In genomic region chr4:152491250-152491899, GRCm38 (mm10) we compare ENCODE assay signal across 8 mouse cellular contexts. TPM values are rescaled to one million over a fixed set of nuclear protein-coding genes. Genes with fewer than 3 reads are reported as not detected.
DNase-seq lines count a peak whose midpoint lies in the region; ATAC-seq lines count a peak whose summit lies in the region.

No protein-coding gene starts in this region.

- intact Hi-C loops in heart, postnatal 25 days (cut with DNase I) = loop anchor here (5.0 kb wide), 2 partner anchors 159 to 319 kb away; no protein-coding TSS in a partner anchor
- intact Hi-C loops in left cerebral cortex, postnatal 10 days (cut with DNase I) = loop anchor here (10.0 kb wide), 1 partner anchor 147 kb away; no protein-coding TSS in a partner anchor

- H3K4me1 ChIP-seq in midbrain, embryonic 13.5 days (replicated peaks) = peaks cover 20% of the 10 kb centered on the region

- H3K9ac ChIP-seq in midbrain, embryonic 13.5 days (replicated peaks) = no peak overlapping the region

- H3K4me3 ChIP-seq in midbrain, embryonic 13.5 days (replicated peaks) = no peak overlapping the region

- H3K4me2 ChIP-seq in midbrain, embryonic 13.5 days (replicated peaks) = no peak overlapping the region

- H3K27ac ChIP-seq in midbrain, embryonic 13.5 days = no peak overlapping the region

- no peaks in the 10 kb centered on the region for H3K27me3 ChIP-seq in midbrain, embryonic 13.5 days

- peaks cover 30% of the 10 kb centered on the region for H3K36me3 ChIP-seq in midbrain, embryonic 13.5 days

- DNase-seq in heart, adult 11 months = peak; percentile 92
- no peak for DNase-seq in heart, postnatal 25 days (ENCODE audit: low spot score)
- peak; percentile 79 for DNase-seq in cerebellum, adult 11-12 months
- DNase-seq in induced T-regulatory cell, adult 2 months (ENCODE audit: low read depth) = peak; percentile 88
- DNase-seq in left cerebral cortex, postnatal 10 days (ENCODE audit: extremely low spot score in 1 of 2, low spot score in 2 of 2) = peak; percentile 49 to 73
- DNase-seq in right cerebral cortex, postnatal 4 days = peak; percentile 85

- peak; percentile 72 for ATAC-seq in frontal cortex, adult (ENCODE audit: low TSS enrichment)
- ATAC-seq in midbrain, embryonic 13.5 days = peak; percentile 43

- no peaks in the 10 kb centered on the region for H3K9me3 ChIP-seq in midbrain, embryonic 13.5 days

- 54% methylated on average over 15 of the region's 15 CpGs for WGBS in midbrain, embryonic 13.5 days

RNA-seq across cellular contexts. Expression of gene Kcnab2, which starts 13.7 kb away (rescaled TPM):
- total RNA-seq in heart, postnatal 25 days (2021) = 1 to 10 TPM; 2.1 to 3.4 TPM
- 100 to 1,000 TPM; 123 to 134 TPM for total RNA-seq in left cerebral cortex, postnatal 10 days (2021)
- 21.7 and 21.9 TPM in 2 replicates for polyA plus RNA-seq in midbrain, embryonic 13.5 days (2015; fragmentation: Nextera tagmentation; extraction: Ambion mirVana)

RNA-seq across cellular contexts. Expression of gene Nphp4, which starts 14.9 kb away (rescaled TPM):
- total RNA-seq in heart, postnatal 25 days (2021) = 1 to 10 TPM in 1 of 2 experiments, under 1 TPM in 1; 0.89 to 1.2 TPM
- 10 to 100 TPM; 14.6 to 15.1 TPM for total RNA-seq in left cerebral cortex, postnatal 10 days (2021)
- 6.2 and 6.5 TPM in 2 replicates for polyA plus RNA-seq in midbrain, embryonic 13.5 days (2015; fragmentation: Nextera tagmentation; extraction: Ambion mirVana)

Comparison
In these comparisons a context has a peak if more than half of its experiments do, and no peak if none do; other contexts are left out.
1. RNA of gene Kcnab2, which starts 13.7 kb away (total RNA-seq): 123 to 134 TPM in left cerebral cortex, postnatal 10 days; 2.1 to 3.4 TPM in heart, postnatal 25 days; every median in the first group is over 10 times any median in the second.
2. RNA of gene Nphp4, which starts 14.9 kb away (total RNA-seq): 14.6 to 15.1 TPM in left cerebral cortex, postnatal 10 days; 0.89 to 1.2 TPM in heart, postnatal 25 days; every median in the first group is over 4 times any median in the second.